Mouse (Mus musculus) adrenal gland, postnatal 4 days (tissue): ENCODE results near the gene Mpp3. TPM values are rescaled to one million over a fixed set of nuclear protein-coding genes. Genes with fewer than 3 reads are reported as not detected.

Source experiments
- total RNA-seq, 2 experiments: library from RNA; stranded (reverse); gene quantifications; 2 replicates each; pipeline ENCODE4 v1.2.3; 2021

The Mpp3 gene
- total RNA-seq, 2 experiments from 2014 or later, result 19.2 to 24.4 TPM

Other genes starting within 250 kb of the Mpp3 start
- gene Etv4, start 243.1 kb downstream of the Mpp3 start, total RNA-seq, result 1 to 10 TPM; 6.5 to 9.9 TPM
- gene Meox1, start 134.1 kb downstream of the Mpp3 start, total RNA-seq, result 1 to 10 TPM; 7.1 to 7.8 TPM
- gene Sost, start 61.4 kb downstream of the Mpp3 start, total RNA-seq, result under 1 TPM; 0.20 to 0.25 TPM
- not detected for gene Cfap97d1, start 44.2 kb downstream of the Mpp3 start, total RNA-seq
- 10 to 100 TPM; 62.2 to 71.6 TPM for gene Dusp3, start 41.4 kb downstream of the Mpp3 start, total RNA-seq
- 10 to 100 TPM; 10.7 to 15.6 TPM for gene Cd300lg, start 13.0 kb upstream of the Mpp3 start, total RNA-seq
- gene Mpp2, start 60.1 kb upstream of the Mpp3 start, total RNA-seq, result 10 to 100 TPM in 1 of 2 experiments, 1 to 10 TPM in 1; 8.8 to 11.5 TPM
- gene Ppy, start 72.9 kb upstream of the Mpp3 start, total RNA-seq, result 1 to 10 TPM in 1 of 2 experiments, not detected in 1; 7.4 TPM
- gene Pyy, start 79.4 kb upstream of the Mpp3 start, total RNA-seq, result 10 to 100 TPM in 1 of 2 experiments, not detected in 1; 25.9 TPM
- gene Nags, start 117.1 kb upstream of the Mpp3 start, total RNA-seq, result 1 to 10 TPM; 1.3 to 3.1 TPM
- 10 to 100 TPM; 21.8 to 22.5 TPM for gene Tmem101, start 127.9 kb upstream of the Mpp3 start, total RNA-seq
- 10 to 100 TPM; 83.5 to 83.6 TPM for gene Lsm12, start 156.8 kb upstream of the Mpp3 start, total RNA-seq
- gene G6pc3, start 161.2 kb upstream of the Mpp3 start, total RNA-seq, result 10 to 100 TPM; 86.3 to 93.3 TPM
- gene Hdac5, start 201.7 kb upstream of the Mpp3 start, total RNA-seq, result 100 to 1,000 TPM; 123 to 125 TPM
- 1 to 10 TPM; 4.8 to 6.0 TPM for gene BC030867, start 220.4 kb upstream of the Mpp3 start, total RNA-seq
- under 1 TPM; 0.53 to 0.79 TPM for gene Asb16, start 240.3 kb upstream of the Mpp3 start, total RNA-seq